Mouse (Mus musculus) midbrain, postnatal 0 days (tissue): ENCODE measurements at regions not wholly inside any gene's neighbourhood (a gene's known extent, or its start where the extent isn't known, plus 50 kb on each side); places are given as distances from the start of the nearest gene placed in this dataset.

Experiments
- ATAC-seq: fragments of 200-750 bp; cut with Nextera tagmentation; 2 replicates; pipeline ENCODE4 v1.8.0; 2017; ENCODE audit warnings: moderate number of reproducible peaks, mild to moderate bottlenecking, moderate TSS enrichment, moderate library complexity; ENCODE audit not compliant: low FRiP score
- DNase-seq: peaks from one replicate; pipeline ENCODE4 v3.0.0-alpha.2; 2015; ENCODE audit warnings: low spot score
- H3K27ac ChIP-seq: fragments of 300-500 bp; sonication (generic); 2 replicates; pipeline ENCODE4 v1.5.1; 2014; ENCODE audit warnings: low read depth, mild to moderate bottlenecking, low read length, mixed read lengths
- H3K27me3 ChIP-seq: fragments of 300-500 bp; sonication (generic); 2 replicates; pipeline ENCODE4 v1.6.1; 2014; ENCODE audit warnings: low read length, control low read depth, mixed read lengths; ENCODE audit not compliant: insufficient read depth
- H3K36me3 ChIP-seq: fragments of 300-500 bp; sonication (generic); 2 replicates; pipeline ENCODE4 v1.6.1; 2014; ENCODE audit warnings: low read length, control low read depth, mixed read lengths; ENCODE audit not compliant: insufficient read depth
- H3K4me1 ChIP-seq: fragments of 300-500 bp; sonication (generic); 2 replicates; pipeline ENCODE4 v1.6.1; 2014; ENCODE audit warnings: mild to moderate bottlenecking, control low read depth, antibody characterized with exemption, low read length, mixed read lengths; ENCODE audit not compliant: insufficient read depth
- H3K4me2 ChIP-seq: fragments of 300-500 bp; sonication (generic); 2 replicates; pipeline ENCODE4 v1.6.1; 2014; ENCODE audit warnings: low read depth, mild to moderate bottlenecking, low read length, mixed read lengths; ENCODE audit not compliant: poor library complexity, severe bottlenecking
- H3K4me3 ChIP-seq: fragments of 300-500 bp; sonication (generic); 2 replicates; pipeline ENCODE4 v1.5.1; 2014; ENCODE audit warnings: low read depth, mild to moderate bottlenecking, low read length, moderate library complexity
- H3K9ac ChIP-seq: fragments of 300-500 bp; sonication (generic); replicated peaks from 2 replicates; pipeline ENCODE4 v1.6.1; 2014; ENCODE audit warnings: mild to moderate bottlenecking, low read length, moderate library complexity, mixed read lengths; ENCODE audit not compliant: poor library complexity, severe bottlenecking
- H3K9me3 ChIP-seq: fragments of 300-500 bp; sonication (generic); 2 replicates; pipeline ENCODE4 v1.6.1; 2016; ENCODE audit warnings: low read length, control low read depth
- CTCF ChIP-seq: IDR thresholded peaks from 2 replicates; pipeline ENCODE4 v1.5.1; 2016; ENCODE audit warnings: antibody characterized with exemption, mild to moderate bottlenecking
- WGBS: fragments of 180-500 bp; shearing (Covaris S2); extraction: QIAGEN DNeasy Blood & Tissue Kit; methylation state at CpG from one replicate; pipeline ENCODE4 v1.1.7; 2014; 5-methylcytosine and 5-hydroxymethylcytosine counted together

DNA sequence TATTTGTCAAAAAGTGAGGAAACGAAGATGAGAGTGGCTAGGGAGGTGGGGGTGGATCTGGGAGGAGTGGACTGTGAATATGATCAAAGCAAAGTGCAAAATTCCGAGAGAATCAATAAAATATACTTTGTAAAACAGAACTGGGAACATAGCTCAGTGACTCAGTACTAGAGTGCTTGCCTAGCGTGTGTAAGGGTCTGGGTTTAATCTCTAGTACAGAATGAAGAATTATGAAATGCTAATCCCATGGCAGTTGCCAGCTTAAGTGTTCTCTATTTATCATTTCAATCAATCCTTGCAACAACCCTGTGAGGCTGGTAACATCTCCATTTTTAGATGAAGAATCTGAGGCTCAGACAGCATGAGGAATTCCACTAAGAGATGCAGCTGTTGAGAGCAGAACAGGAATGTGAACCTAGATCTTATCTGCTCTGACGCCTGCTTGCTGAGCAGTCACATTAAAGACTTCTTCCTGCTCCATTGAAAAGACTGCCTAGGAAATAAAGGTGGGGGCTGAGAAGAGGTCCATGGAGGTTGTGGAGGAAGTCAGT is 152.5 kb downstream of the Nr2f2 start:
- Histone ChIP-seq H3K9ac (no peak overlapping the region), H3K9me3 (no peaks in the 10 kb centered on the region), H3K27me3 (no peaks in the 10 kb centered on the region), H3K4me1 (no peaks in the 10 kb centered on the region), H3K4me2 (no peak overlapping the region), H3K36me3 (no peaks in the 10 kb centered on the region), H3K27ac (no peak overlapping the region), H3K4me3 (no peak overlapping the region)
- DNase-seq (no peak), ATAC-seq (no peak)
- TF ChIP-seq CTCF = no peak
- 66% methylated on average over 4 of the region's 4 CpGs for WGBS

- ATAC-seq (no peak), DNase-seq (no peak)
- Histone ChIP-seq H3K4me2 (no peak overlapping the region), H3K27ac (no peak overlapping the region), H3K9ac (no peak overlapping the region), H3K4me3 (no peak overlapping the region), H3K36me3 (no peaks in the 10 kb centered on the region), H3K27me3 (no peaks in the 10 kb centered on the region), H3K4me1 (no peaks in the 10 kb centered on the region), H3K9me3 (no peaks in the 10 kb centered on the region)
- WGBS = 94% methylated on average over 1 of the region's 1 CpGs
- no peak for TF ChIP-seq CTCF
Observed at GRCm38 (mm10) chr7:70205900-70206299, 160.6 kb downstream of the Nr2f2 start.

- no peak overlapping the region for H3K4me2 ChIP-seq
- H3K4me1 ChIP-seq = no peaks in the 10 kb centered on the region
Observed at GRCm38 (mm10) chr7:70200188-70200587, 166.3 kb downstream of the Nr2f2 start.

GRCm38 (mm10) chr7:70178956-70179355 is 187.6 kb downstream of the Nr2f2 start:
- ATAC-seq (no peak), DNase-seq (no peak)
- WGBS = 73% methylated on average over 2 of the region's 2 CpGs
- H3K4me1 ChIP-seq = no peaks in the 10 kb centered on the region
- H3K27ac ChIP-seq = no peak overlapping the region
- H3K4me3 ChIP-seq = no peak overlapping the region
- no peaks in the 10 kb centered on the region for H3K36me3 ChIP-seq
- H3K27me3 ChIP-seq = peaks cover 45% of the 10 kb centered on the region
- H3K9ac ChIP-seq = no peak overlapping the region
- no peak for TF ChIP-seq CTCF
- no peak overlapping the region for H3K4me2 ChIP-seq
- no peaks in the 10 kb centered on the region for H3K9me3 ChIP-seq

More at GRCm38 (mm10) chr7:70200188-70200587, 166.3 kb downstream of the Nr2f2 start:
- no peak overlapping the region for H3K4me3 ChIP-seq
- DNase-seq (no peak), ATAC-seq (no peak)
- H3K27ac ChIP-seq = no peak overlapping the region
- TF ChIP-seq CTCF = no peak
- no peaks in the 10 kb centered on the region for H3K27me3 ChIP-seq
- 89% methylated on average over 4 of the region's 4 CpGs for WGBS
- no peak overlapping the region for H3K9ac ChIP-seq
- no peaks in the 10 kb centered on the region for H3K9me3 ChIP-seq
- no peaks in the 10 kb centered on the region for H3K36me3 ChIP-seq

DNA sequence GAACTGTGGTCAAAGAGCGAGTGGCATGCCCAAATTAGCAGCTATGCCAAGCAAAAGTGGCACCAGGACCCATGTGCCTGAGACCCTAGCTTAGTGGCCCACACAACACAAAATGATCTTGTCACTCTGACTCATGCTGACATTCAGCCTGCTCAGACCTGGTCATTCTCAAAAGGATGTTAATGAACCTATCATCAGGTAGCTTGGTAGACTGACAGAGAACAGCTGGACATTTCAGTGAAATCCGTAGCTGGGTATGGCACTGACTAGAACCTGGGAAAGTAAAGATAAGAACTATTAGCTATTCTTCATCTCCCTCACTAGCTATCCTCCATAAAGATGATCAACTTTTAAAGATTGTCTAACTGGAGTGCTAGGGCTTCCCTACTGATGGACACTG is 188.5 kb downstream of the Nr2f2 start:
- DNase-seq = no peak
- Histone ChIP-seq H3K9me3 (no peaks in the 10 kb centered on the region), H3K27ac (no peak overlapping the region), H3K27me3 (peaks cover 45% of the 10 kb centered on the region), H3K36me3 (no peaks in the 10 kb centered on the region), H3K9ac (no peak overlapping the region), H3K4me2 (no peak overlapping the region), H3K4me3 (no peak overlapping the region), H3K4me1 (no peaks in the 10 kb centered on the region)
- 76% methylated on average over 2 of the region's 2 CpGs for WGBS
- no peak for ATAC-seq
- no peak for TF ChIP-seq CTCF

DNA sequence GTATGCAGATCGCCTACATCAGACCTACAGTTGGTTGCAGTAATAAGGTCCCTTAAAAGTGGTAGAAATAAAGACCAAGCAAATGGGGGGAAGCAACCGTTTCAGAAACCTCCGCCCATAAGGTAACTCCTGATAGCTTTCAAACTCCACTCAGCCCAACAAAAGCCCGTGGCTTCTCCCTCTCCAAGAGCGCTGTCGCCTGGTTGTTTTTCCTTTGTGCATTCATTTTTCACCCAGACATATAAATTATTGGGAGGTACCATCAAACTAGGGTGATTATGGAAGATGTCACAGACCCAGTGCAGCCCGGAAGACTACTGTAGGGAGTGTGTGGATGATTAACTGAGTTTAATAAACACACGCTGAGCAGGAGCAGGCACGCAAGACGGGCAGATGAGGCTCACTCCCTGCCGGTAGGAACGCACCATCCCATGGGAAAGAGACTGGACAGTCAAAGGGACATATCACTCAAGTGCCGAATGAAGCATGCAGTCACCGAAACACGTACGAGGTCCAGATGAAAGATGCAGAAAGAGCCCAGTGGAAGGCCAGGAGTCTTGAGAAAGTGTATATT is 189.8 kb downstream of the Nr2f2 start:
- no peak overlapping the region for H3K27ac ChIP-seq
- no peaks in the 10 kb centered on the region for H3K36me3 ChIP-seq
- no peak overlapping the region for H3K4me2 ChIP-seq
- no peak for ATAC-seq
- no peaks in the 10 kb centered on the region for H3K4me1 ChIP-seq
- H3K9me3 ChIP-seq = no peaks in the 10 kb centered on the region
- 67% methylated on average over 16 of the region's 16 CpGs for WGBS
- H3K27me3 ChIP-seq = peaks cover 49% of the 10 kb centered on the region
- H3K9ac ChIP-seq = no peak overlapping the region
- TF ChIP-seq CTCF = no peak
- H3K4me3 ChIP-seq = no peak overlapping the region
- DNase-seq = no peak
